Mouse (Mus musculus): ENCODE data around the gene Gm20379. TPM values are rescaled to one million over a fixed set of nuclear protein-coding genes. Genes with fewer than 3 reads are reported as not detected.
A peak's percentile ranks its signal among the peaks of the same experiment; 100 is the strongest.

The Gm20379 gene
- not detected for total RNA-seq (2021)
- long read RNA-seq, experiment 1, result 0 reads
- long read RNA-seq, experiment 2, result 0 reads

GRCm38 (mm10) chr13:92305680-92306079 is at the start of gene Gm20379:
TSS of gene Gm20379 (plus strand) at chr13:92305980.
- no peak for DNase-seq (ENCODE audit: low spot score)

DNA sequence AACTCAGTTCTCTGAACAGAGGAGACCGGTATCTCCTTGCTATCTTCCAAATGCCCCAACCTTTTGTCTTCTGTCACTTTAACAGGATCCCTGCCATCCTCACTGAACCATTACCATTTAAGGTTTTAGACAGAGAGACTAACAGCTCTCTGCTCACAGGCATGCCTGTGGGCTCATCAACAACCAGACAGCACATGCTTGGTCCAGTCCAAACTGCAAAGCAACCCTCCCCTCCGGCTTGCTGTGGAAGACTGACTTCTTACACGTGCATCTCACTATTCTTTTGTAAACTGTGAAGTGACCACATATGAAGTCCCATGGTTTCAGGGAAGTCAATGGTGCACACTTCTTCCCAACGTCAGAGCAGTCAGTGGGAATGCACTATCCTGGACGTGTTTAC is 44.5 kb upstream of the Gm20379 start:
- no peak for DNase-seq (ENCODE audit: low spot score)

GRCm38 (mm10) chr13:92263566-92263965 is 42.2 kb upstream of the Gm20379 start:
- no peak for DNase-seq (ENCODE audit: low spot score)

GRCm38 (mm10) chr13:92267076-92267475 is 38.7 kb upstream of the Gm20379 start:
- DNase-seq (ENCODE audit: low spot score), result no peak

DNA sequence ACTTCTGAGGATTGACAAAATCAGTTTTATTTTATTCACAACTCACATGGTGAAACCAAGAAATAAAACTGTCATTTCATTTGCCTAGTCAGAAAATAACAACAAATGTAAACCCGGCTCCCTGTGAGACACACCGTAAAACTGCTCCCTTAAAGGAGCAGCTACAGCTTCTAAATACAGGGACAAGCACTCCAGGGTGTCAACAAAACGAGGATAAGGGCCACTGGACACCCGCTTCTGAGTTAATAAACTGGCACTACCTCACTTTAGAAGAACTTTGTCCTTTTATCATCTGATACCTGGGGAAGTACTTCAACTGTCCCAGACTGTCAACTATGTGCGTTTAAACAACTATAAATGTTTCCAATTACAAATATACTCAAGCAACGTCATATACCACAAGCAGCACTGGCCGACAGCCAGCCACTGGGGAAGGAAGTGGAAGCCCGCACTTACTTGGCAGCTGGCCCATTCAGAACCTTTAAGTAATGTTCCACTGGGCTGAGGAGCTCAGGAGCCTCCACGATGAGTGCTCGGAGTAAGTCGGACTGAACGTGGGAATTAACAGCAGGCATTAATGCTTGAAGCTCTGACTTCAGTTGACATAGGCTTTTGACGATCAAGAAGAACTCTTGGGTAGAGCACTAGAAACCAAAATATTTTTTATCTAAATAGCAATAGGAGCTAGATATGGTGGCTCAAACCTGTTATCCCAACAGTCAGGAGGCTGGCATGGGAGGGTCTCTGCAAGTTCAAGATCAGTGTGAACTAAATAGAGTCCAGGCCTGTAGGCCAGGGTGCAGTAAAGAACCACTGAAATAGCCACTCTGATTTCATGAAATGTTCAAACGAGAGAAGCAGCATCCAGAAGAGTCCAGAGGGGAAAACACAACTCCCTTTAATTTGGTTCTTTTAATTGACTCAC is 31.2 kb upstream of the Gm20379 start:
- DNase-seq (ENCODE audit: low spot score), result peak; percentile 48

DNA sequence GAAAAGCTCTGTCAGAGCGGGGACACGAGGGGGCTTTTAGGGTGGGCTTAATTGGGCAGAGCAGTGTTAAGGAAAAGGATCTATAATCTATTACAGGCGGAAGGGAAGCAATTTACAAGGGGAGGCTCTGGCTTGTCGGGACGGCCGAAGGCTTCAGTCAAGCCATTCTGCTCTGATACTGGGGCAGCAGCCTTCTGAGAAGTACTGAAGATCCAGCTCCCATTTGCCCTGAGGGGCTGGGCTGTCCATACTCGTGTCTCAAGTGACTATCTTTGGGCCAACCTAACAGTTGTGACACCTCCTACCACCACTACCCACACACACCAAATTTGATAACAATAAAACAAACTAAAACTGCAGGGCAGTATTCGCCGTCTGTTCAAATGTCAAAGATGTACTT is 30.5 kb upstream of the Gm20379 start:
- DNase-seq (ENCODE audit: low spot score), result no peak

DNA sequence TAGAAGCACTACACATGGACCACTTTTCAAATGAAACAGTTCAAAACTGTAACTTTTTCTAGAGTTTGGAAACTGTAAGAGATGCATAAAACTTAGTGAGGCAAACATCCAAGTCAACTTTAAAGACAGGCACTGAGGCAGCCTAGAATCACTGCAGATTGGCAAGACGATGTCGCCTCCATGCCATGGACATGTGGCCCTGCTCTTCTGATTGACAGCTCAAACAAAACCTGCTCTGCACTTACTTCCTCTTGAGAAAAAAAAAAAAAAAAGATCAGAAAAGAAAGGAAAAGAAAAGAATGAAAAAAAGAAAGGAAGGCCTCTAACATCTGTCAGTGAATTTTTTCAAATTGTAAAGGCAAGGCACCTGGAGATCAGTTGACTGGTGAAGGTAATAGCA is 28.8 kb upstream of the Gm20379 start:
- no peak for DNase-seq (ENCODE audit: low spot score)

DNA sequence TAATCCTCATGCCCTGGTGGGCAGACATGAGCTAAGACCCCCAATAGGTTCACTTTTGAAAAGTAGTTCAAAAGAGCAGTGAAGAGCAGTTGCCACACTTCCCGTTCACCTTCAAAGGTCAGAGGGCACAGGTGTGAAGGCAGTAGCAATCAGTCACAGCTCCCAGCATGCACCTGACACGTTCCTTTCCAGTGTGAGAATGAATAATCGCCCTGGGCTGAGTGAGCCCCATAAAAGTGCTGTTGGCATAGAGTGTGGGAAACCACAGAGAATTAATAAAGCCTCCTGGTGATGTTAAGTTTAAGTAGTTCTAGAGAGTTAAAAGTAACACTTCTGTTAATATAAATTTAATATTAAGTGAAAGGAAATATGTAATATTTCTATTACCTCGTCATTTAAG is 14.2 kb upstream of the Gm20379 start:
- DNase-seq (ENCODE audit: low spot score), result no peak

DNA sequence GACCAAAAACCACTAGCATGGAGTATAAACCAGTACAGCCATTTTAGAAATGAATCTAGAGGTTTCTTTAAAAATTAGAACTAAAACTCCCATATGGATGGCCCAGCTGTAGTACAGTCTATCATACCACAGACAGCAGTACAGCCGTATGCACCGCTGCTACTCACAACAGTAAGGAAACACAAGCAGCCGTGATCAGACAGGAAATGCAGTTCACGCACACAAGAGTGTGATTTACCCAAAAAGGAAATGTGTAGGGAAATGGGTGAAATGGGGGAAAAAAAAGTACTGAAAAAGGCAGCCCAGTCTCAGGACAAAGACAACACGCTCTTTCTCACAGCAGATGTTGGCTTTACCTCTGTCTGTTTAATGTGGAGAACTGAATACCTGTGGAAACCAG is 11.9 kb upstream of the Gm20379 start:
- DNase-seq (ENCODE audit: low spot score), result no peak

- no peak for DNase-seq (ENCODE audit: low spot score)
Measured at GRCm38 (mm10) chr13:92296490-92296889, 9.3 kb upstream of the Gm20379 start.

- no peak for DNase-seq (ENCODE audit: low spot score)
Measured at GRCm38 (mm10) chr13:92297021-92297420, 8.8 kb upstream of the Gm20379 start.

DNA sequence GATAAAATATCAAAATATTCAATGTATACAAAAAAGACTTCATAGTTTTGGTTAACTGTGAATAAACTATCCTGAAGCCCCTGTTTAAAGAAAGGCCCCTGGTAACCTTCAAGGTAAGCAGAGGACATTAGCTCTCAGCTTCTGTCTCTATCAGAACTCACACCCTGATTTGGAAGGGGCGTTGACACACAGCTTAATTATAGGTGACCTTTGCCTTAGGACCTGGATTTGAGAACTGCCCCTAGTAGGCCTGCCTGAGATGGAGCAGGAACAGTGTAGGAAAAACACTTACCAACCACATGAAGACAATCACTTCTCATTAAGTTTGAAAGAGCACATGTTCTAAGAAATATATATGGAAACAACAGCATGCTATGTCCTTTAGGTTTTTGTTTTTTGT is 6.3 kb upstream of the Gm20379 start:
- no peak for DNase-seq (ENCODE audit: low spot score)

GRCm38 (mm10) chr13:92301754-92302153 is 4.0 kb upstream of the Gm20379 start:
- DNase-seq (ENCODE audit: low spot score), result no peak

DNA sequence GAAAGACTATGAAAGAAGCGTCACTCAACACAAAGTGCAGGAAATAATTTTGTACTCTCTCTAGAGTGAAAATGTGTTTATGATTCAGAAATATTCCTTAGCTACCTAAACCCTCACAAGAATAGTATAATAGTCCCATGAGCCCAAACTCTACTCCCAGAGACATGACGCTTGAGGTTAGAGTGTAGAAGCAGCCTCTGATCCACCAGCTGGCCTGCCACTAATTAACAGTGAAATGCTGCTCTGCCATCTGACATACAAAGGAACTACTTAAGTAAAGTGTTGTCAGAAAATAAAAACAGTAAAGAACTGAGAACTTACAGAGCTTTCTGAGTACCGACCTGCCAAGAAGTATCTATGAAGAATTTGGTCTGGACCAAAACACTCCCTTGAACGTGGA is 3.3 kb upstream of the Gm20379 start:
- DNase-seq (ENCODE audit: low spot score), result no peak

GRCm38 (mm10) chr13:92303062-92303948 is 2.5 kb upstream of the Gm20379 start:
- DNase-seq (ENCODE audit: low spot score), result no peak

DNA sequence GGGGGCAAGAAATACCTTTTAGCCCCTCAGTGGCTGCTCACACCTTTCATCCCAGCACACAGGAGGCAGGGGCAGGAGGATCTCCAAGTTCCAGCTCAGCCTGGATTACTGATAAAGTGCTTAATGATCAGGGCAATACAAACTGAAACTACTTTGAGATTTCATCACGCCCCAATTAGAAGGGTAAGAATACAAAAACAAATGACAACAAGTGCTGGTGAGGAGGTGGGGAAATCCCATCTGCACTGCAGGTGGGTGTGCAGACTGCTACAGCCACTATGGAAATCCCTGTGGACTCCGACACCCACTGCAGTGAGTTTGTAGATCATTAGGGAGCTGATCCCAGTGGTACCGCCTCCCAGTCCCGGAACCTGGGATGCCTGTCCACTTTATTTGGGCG is 1.5 kb upstream of the Gm20379 start:
- no peak for DNase-seq (ENCODE audit: low spot score)

DNA sequence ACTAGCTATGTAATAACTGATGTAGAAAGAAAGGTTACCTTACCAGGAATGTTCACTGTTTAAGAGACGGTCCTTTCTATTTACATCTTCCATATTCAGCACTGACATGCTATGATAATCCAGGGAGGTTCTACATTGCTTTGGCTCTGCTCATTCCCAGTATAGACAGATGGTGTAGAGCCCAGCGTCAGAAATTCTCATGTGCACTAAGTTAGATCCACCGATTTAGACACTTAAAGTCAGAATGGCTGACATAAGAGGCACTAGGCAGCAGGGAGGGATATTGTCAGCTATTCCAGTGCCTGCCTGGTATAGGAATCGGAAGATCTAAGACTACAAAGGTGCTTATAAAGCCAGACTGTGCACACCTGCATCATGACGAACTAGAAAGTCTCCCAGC is 8.8 kb downstream of the Gm20379 start:
- no peak for DNase-seq (ENCODE audit: low spot score)

DNA sequence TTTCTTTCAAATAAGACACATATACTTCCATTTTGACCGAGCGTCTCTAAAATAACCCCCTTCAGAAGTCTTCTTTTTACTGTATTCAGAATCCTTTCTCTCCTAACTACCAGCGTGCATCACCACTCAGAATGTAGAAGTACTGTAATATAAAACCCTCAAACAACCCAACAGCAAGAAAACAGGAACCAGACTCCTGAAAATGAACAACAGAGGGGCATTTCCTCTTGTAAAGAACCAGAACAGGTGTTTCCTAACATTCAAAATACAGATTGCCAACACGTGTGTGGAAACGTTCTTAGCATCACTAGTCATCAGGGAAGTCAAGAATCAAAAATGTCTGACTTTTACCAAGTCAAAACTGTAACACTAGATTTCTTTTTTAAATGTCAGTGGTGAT is 15.0 kb downstream of the Gm20379 start:
- DNase-seq (ENCODE audit: low spot score), result no peak

- no peak for DNase-seq (ENCODE audit: low spot score)
Measured at GRCm38 (mm10) chr13:92326030-92326429, 20.2 kb downstream of the Gm20379 start.

DNA sequence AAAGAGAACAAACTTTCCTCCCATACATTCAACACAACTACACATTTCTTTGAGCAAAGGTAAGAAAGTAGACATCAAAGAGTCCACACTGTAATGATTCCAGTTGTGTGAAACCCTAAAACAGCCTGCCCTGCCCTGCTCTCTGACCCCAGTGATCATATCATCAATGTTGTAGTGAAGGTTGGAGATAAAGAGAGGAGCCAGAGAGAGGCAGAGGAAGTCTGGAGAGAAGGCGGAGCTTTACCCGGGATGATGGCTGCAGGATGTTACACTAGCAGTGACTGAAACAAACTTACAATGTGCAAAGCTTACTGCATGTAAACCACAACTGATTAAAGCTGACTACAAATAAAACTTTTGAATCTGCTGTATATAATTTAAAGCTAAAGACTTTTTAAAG is 22.2 kb downstream of the Gm20379 start:
- DNase-seq (ENCODE audit: low spot score), result no peak

DNA sequence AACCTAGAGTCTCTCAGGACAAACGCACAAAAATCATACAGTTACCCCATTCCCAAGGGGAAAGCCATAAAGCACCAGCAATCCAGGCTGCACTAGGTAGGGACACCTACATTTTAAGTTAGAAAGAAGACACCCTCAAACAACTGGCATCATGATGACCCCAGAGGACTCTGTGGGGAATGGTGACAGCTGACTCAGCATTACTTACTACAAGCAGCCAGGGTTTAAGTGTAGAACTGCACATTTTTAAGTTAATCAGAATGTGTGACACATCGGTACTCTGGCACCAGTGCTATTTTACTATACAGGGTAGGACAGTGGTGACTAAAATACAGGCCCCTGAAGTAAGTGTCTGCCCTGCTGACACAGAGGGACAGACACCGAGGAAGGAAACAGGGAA is 24.8 kb downstream of the Gm20379 start:
- DNase-seq (ENCODE audit: low spot score), result no peak

GRCm38 (mm10) chr13:92332103-92332879 is 26.5 kb downstream of the Gm20379 start:
- DNase-seq (ENCODE audit: low spot score), result no peak
